Mouse (Mus musculus) kidney, postnatal 0 days (tissue): ENCODE data around the gene Piwil4. TPM values are rescaled to one million over a fixed set of nuclear protein-coding genes. Genes with fewer than 3 reads are reported as not detected.
"Not testable (repeated sequence)": the region's sequence is repeated elsewhere in the genome, so short reads cannot be mapped to it uniquely, and the experiment has no call there.

Experiments used
- ATAC-seq: fragments of 200-750 bp; cut with Nextera tagmentation; replicated peaks from 2 replicates; pipeline ENCODE4 v1.8.0; 2017; ENCODE audit warnings: low read depth, moderate number of reproducible peaks, moderate TSS enrichment, moderate library complexity; ENCODE audit not compliant: low FRiP score
- DNase-seq: peaks from one replicate; pipeline ENCODE4 v3.0.0-alpha.2; 2016; ENCODE audit warnings: low spot score
- H3K27ac ChIP-seq: fragments of 300-500 bp; sonication (generic); 2 replicates; pipeline ENCODE4 v1.5.1; 2014; ENCODE audit warnings: mild to moderate bottlenecking
- H3K27me3 ChIP-seq: fragments of 300-500 bp; sonication (generic); 2 replicates; pipeline ENCODE4 v1.6.1; 2014; ENCODE audit warnings: low read length, mixed read lengths; ENCODE audit not compliant: insufficient read depth
- H3K36me3 ChIP-seq: fragments of 300-500 bp; sonication (generic); 2 replicates; pipeline ENCODE4 v1.6.1; 2014; ENCODE audit warnings: low read length, mixed read lengths; ENCODE audit not compliant: insufficient read depth
- H3K4me1 ChIP-seq: fragments of 300-500 bp; sonication (generic); replicated peaks from 2 replicates; pipeline ENCODE4 v1.6.1; 2014; ENCODE audit warnings: antibody characterized with exemption, low read length, mixed read lengths; ENCODE audit not compliant: insufficient read depth
- H3K4me2 ChIP-seq: fragments of 300-500 bp; sonication (generic); 2 replicates; pipeline ENCODE4 v1.6.1; 2014; ENCODE audit warnings: mild to moderate bottlenecking, low read length, moderate library complexity, mixed read lengths
- H3K4me3 ChIP-seq: fragments of 300-500 bp; sonication (generic); replicated peaks from 2 replicates; pipeline ENCODE4 v1.5.1; 2014; ENCODE audit warnings: low read depth, low read length
- H3K9ac ChIP-seq: fragments of 300-500 bp; sonication (generic); 2 replicates; pipeline ENCODE4 v1.6.1; 2014; ENCODE audit warnings: low read depth, low read length
- H3K9me3 ChIP-seq: fragments of 300-500 bp; sonication (generic); replicated peaks from 2 replicates; pipeline ENCODE4 v1.6.1; 2016; ENCODE audit warnings: low read length, inconsistent platforms, mixed read lengths
- CTCF ChIP-seq: IDR thresholded peaks from 2 replicates; pipeline ENCODE4 v1.5.1; 2016; ENCODE audit warnings: antibody characterized with exemption, low read depth, mild to moderate bottlenecking, moderate library complexity
- WGBS: fragments of 180-500 bp; shearing (Covaris S2); extraction: QIAGEN DNeasy Blood & Tissue Kit; methylation state at CpG from one replicate; pipeline ENCODE4 v1.1.7; 2014; 5-methylcytosine and 5-hydroxymethylcytosine counted together
- polyA plus RNA-seq: library from polyadenylated mRNA; unstranded; fragments of >200 nt; fragmentation: Nextera tagmentation; extraction: Ambion mirVana; gene quantifications from 2 replicates; pipeline ENCODE4 v1.2.1, GENCODE M21; 2015

Piwil4 gene
- polyA plus RNA-seq, 1 experiment from 2014 or later = 0.11 TPM

DNA sequence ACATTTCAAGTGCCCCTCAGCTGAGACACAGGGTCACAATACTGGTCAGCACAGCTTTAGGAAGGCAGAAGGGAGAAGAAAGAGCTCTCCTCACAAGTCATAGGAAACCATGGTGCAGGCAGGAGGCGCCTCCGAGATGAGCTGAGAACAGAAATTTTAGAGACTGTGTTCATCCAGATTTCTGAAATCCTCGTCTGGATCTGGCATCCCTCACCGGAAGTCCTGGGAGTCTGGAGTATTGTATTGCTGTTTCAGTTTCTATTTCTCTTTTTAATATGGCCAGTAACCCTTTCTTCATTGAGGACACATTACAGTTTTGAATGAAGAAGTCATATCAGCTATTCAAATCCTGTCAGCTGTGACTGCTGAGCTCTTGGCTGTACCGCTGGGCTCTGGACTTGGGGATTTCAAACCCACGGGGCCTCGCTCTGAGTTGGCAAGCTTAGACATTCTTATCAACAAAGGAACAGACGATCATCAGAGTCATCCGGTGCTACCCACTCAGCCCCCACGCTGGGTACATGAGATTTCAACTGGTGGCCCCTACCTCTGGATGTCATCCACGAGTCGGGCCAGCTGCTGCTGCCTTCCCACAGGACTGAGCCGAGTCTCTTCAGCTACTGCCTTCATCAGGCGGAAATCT, 22.7 kb downstream of the Piwil4 start:
- H3K27me3 ChIP-seq = no peaks in the 10 kb centered on the region
- no peak overlapping the region for H3K27ac ChIP-seq
- DNase-seq = peak; percentile 44
- H3K4me2 ChIP-seq = 0 out of 2 replicates have a peak overlapping the region, but pooled peaks have one; percentile 3
- H3K36me3 ChIP-seq = no peaks in the 10 kb centered on the region
- WGBS = 46% methylated on average over 14 of the region's 14 CpGs
- TF ChIP-seq CTCF = no peak
- no peak overlapping the region for H3K4me3 ChIP-seq
- H3K9ac ChIP-seq = no peak overlapping the region
- no peaks in the 10 kb centered on the region for H3K9me3 ChIP-seq
- H3K4me1 ChIP-seq = no peaks in the 10 kb centered on the region
- ATAC-seq = no peak

DNA sequence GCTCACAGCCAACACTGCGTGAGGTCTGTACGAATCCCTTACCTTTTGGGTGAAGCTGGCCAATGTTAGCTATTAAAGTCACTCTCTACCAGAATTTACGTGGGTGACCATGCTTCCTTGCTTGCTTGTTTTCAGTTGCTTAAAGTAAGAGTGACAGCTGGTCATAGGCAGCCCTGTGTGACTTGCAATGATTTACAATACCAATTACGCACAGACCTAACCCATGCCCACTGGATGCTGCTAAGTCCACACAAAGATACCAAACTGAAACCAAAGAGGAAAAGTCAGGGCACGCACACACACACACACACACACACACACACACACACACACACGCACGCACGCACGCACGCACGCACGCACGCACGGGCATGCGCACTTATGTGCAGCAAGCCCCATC, 25.3 kb downstream of the Piwil4 start:
- no peak overlapping the region for H3K4me3 ChIP-seq
- DNase-seq (no peak), ATAC-seq (no peak)
- no peak overlapping the region for H3K9ac ChIP-seq
- no peaks in the 10 kb centered on the region for H3K36me3 ChIP-seq
- 82% methylated on average over 15 of the region's 15 CpGs for whole genome bisulfite sequencing
- no peaks in the 10 kb centered on the region for H3K27me3 ChIP-seq
- H3K4me1 ChIP-seq = no peaks in the 10 kb centered on the region
- H3K9me3 ChIP-seq = no peaks in the 10 kb centered on the region
- no peak for TF ChIP-seq CTCF
- H3K4me2 ChIP-seq = no peak overlapping the region
- H3K27ac ChIP-seq = no peak overlapping the region

DNA sequence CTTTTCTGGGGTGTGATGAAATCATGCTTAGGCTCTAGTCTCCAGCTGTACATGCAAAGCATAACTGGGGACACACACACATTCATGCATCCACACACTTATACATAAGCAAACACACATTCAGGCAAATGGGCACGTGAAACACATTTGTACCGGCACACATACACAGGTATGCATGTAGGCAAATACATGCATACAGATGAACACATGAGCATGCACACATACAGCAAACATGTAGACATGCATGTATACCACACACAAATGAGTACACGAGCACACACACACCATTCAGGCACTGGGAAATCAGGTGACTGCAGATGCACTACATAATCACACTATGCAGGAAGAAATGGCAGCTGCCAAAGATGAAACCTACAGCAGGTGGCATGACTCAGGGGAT, 29.6 kb downstream of the Piwil4 start:
- H3K36me3 ChIP-seq = no peaks in the 10 kb centered on the region
- DNase-seq = no peak
- no peak for TF ChIP-seq CTCF
- H3K27me3 ChIP-seq = no peaks in the 10 kb centered on the region
- ATAC-seq = no peak
- no peak overlapping the region for H3K4me3 ChIP-seq
- no peaks in the 10 kb centered on the region for H3K9me3 ChIP-seq
- no peak overlapping the region for H3K9ac ChIP-seq
- no peak overlapping the region for H3K27ac ChIP-seq
- H3K4me2 ChIP-seq = no peak overlapping the region
- WGBS = 92% methylated on average over 3 of the region's 3 CpGs
- 0 out of 2 replicates have a peak, but pooled peaks cover under 1% of the 10 kb centered on the region for H3K4me1 ChIP-seq

DNA sequence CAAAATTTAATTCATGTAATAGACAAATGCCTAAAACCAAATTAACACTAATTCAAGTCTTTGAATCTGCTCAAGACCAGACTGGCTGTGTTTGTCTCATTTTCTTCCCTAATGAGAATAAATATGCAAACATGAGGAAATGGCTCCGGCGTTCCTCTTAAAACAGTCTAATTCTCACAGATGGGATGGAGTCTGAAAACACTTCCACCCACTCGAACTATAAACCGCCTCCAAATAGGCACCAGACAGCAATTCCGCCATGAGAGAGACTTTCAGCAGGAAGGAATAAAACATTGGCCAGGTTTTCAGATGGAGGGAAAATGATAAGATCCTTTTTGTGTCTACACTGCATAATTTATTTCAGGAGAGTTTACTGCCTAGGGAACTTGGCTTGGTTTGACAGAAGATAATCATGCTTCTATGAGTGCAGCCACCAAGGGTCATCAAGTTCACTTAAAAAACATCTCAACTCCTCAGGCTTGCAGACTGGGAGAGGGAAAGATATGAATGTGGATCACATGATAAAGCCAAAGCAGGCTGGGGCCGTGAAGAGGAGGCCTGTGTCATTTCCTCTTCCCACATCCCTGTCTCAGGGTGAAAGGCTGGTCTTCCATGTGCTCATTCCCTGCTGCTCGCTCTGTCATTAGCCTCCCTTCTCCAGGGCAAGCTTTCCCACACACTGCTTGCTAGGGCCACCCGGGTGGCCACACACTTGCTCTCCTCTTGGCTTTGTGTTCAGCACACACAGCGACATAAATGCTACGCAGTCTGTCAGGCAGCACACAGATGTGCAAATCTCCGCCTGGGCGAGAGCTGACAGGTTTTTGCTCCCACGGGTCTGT, 35.0 kb downstream of the Piwil4 start:
- no peak for ATAC-seq
- Histone ChIP-seq H3K27ac (0 out of 2 replicates have a peak overlapping the region, but pooled peaks have one; percentile 19), H3K4me2 (no peak overlapping the region), H3K9me3 (no peaks in the 10 kb centered on the region), H3K9ac (no peak overlapping the region), H3K36me3 (no peaks in the 10 kb centered on the region), H3K4me1 (peaks cover 6% of the 10 kb centered on the region; the same call in 1 of the 2 replicates), H3K27me3 (no peaks in the 10 kb centered on the region), H3K4me3 (no peak overlapping the region)
- no peak for TF ChIP-seq CTCF
- WGBS = 49% methylated on average over 13 of the region's 13 CpGs
- peak; percentile 23 for DNase-seq

DNA sequence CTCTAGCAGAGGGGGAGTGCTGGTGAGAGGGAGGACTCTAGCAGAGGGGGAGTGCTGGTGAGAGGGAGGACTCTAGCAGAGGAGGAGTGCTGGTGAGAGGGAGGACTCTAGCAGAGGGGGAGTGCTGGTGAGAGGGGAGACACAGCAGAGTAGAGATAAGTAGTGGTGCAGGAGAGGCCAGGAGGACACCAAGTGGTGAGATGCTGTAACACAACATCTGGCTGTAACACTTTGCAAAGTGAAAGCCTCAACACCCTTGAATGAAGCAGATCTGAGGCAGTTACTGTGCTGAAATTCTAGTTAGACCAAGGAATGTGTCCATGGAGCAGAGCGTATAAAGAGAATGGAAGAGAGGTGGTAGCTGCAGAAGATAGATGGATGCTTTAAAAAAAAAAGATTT, 39.7 kb downstream of the Piwil4 start:
- 93% methylated on average over 1 of the region's 1 CpGs for WGBS
- H3K27me3 ChIP-seq, H3K36me3 ChIP-seq, H3K9ac ChIP-seq, H3K27ac ChIP-seq, DNase-seq, ATAC-seq, H3K4me1 ChIP-seq, H3K4me3 ChIP-seq, H3K9me3 ChIP-seq, H3K4me2 ChIP-seq: not testable (repeated sequence)
- TF ChIP-seq CTCF = peak; percentile 23; the same call in 1 of the 2 replicates

DNA sequence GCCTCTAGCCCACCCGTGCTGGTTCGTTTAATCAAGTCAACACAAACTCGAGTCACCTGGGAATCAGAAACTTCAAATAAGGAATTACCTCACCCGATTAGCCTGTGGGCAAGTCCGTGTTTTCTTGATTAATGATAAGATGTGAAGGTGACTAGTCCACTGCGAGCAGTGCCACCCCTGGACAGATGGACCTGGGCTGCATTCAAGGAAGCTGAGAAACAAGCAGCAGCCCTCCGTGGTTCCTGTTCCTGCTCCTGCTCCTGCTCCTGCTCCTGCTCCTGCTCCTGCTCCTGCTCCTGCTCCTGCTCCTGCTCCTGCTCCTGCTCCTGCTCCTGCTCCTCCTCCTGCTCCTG, 41.3 kb downstream of the Piwil4 start:
- no peak overlapping the region for H3K4me2 ChIP-seq
- TF ChIP-seq CTCF = no peak
- no peak overlapping the region for H3K27ac ChIP-seq
- H3K4me1 ChIP-seq = no peaks in the 10 kb centered on the region
- no peaks in the 10 kb centered on the region for H3K9me3 ChIP-seq
- H3K36me3 ChIP-seq = no peaks in the 10 kb centered on the region
- no peak overlapping the region for H3K9ac ChIP-seq
- H3K27me3 ChIP-seq = no peaks in the 10 kb centered on the region
- H3K4me3 ChIP-seq = no peak overlapping the region
- 43% methylated on average over 7 of the region's 7 CpGs for WGBS
- DNase-seq (no peak), ATAC-seq (peak; percentile 53)
